Mouse (Mus musculus) hindbrain, postnatal 0 days (tissue): ENCODE results near the gene Tmem104. TPM values are rescaled to one million over a fixed set of nuclear protein-coding genes. Genes with fewer than 3 reads are reported as not detected.

ENCODE experiments used
- ATAC-seq: fragments of 200-750 bp; cut with Nextera tagmentation; 2 replicates; pipeline ENCODE4 v1.8.0; 2017; ENCODE audit warnings: mild to moderate bottlenecking, moderate TSS enrichment, moderate library complexity
- DNase-seq: peaks from one replicate; pipeline ENCODE4 v3.0.0-alpha.2; 2015; ENCODE audit warnings: low spot score
- H3K27ac ChIP-seq: fragments of 300-500 bp; sonication (generic); 2 replicates; pipeline ENCODE4 v1.5.1; 2014; ENCODE audit warnings: mild to moderate bottlenecking
- H3K27me3 ChIP-seq: fragments of 300-500 bp; sonication (generic); 2 replicates; pipeline ENCODE4 v1.6.1; 2014; ENCODE audit warnings: low read length, mixed read lengths; ENCODE audit not compliant: insufficient read depth
- H3K36me3 ChIP-seq: fragments of 300-500 bp; sonication (generic); 2 replicates; pipeline ENCODE4 v1.6.1; 2014; ENCODE audit warnings: low read length, mixed read lengths; ENCODE audit not compliant: insufficient read depth
- H3K4me1 ChIP-seq: fragments of 300-500 bp; sonication (generic); 2 replicates; pipeline ENCODE4 v1.6.1; 2014; ENCODE audit warnings: antibody characterized with exemption, low read length, mixed read lengths; ENCODE audit not compliant: insufficient read depth
- H3K4me2 ChIP-seq: fragments of 300-500 bp; sonication (generic); 2 replicates; pipeline ENCODE4 v1.6.1; 2014; ENCODE audit warnings: low read depth, mild to moderate bottlenecking, low read length, moderate library complexity, mixed read lengths
- H3K4me3 ChIP-seq: fragments of 300-500 bp; sonication (generic); 2 replicates; pipeline ENCODE4 v1.5.1; 2014; ENCODE audit warnings: low read length
- H3K9ac ChIP-seq: fragments of 300-500 bp; sonication (generic); replicated peaks from 2 replicates; pipeline ENCODE4 v1.6.1; 2014; ENCODE audit warnings: mild to moderate bottlenecking, low read length, moderate library complexity, mixed read lengths
- H3K9me3 ChIP-seq: fragments of 300-500 bp; sonication (generic); 2 replicates; pipeline ENCODE4 v1.6.1; 2016; ENCODE audit warnings: low read length, mixed read lengths
- CTCF ChIP-seq: IDR thresholded peaks from 2 replicates; pipeline ENCODE4 v1.5.1; 2016; ENCODE audit warnings: antibody characterized with exemption, control low read depth, low read depth
- WGBS: fragments of 180-500 bp; shearing (Covaris S2); extraction: QIAGEN DNeasy Blood & Tissue Kit; methylation state at CpG from one replicate; pipeline ENCODE4 v1.1.7; 2014; 5-methylcytosine and 5-hydroxymethylcytosine counted together
- polyA plus RNA-seq: library from polyadenylated mRNA; unstranded; fragments of >200 nt; fragmentation: Nextera tagmentation; extraction: Ambion mirVana; gene quantifications from 2 replicates; pipeline ENCODE4 v1.2.1, GENCODE M21; 2015
- total RNA-seq: library from RNA; depleted of rRNA; stranded (reverse); fragments of >200 nt; gene quantifications from 2 replicates; pipeline ENCODE4 v1.2.3, GENCODE M21; 2014

The Tmem104 gene
- total and polyA plus RNA-seq, 2 experiments from 2014 or later, result 11.1 to 13.5 TPM

GRCm38 (mm10) chr11:115270148-115270861 lies 83.0 kb downstream of the Tmem104 start:
- peaks cover 11% of the 10 kb centered on the region; the same call in 1 of the 2 replicates for H3K4me1 ChIP-seq
- peak; percentile 97 for TF ChIP-seq CTCF
- peaks cover 13% of the 10 kb centered on the region for H3K36me3 ChIP-seq
- H3K9ac ChIP-seq, result no peak overlapping the region
- no peaks in the 10 kb centered on the region for H3K9me3 ChIP-seq
- ATAC-seq (peak; percentile 47; the same call in 1 of the 2 replicates), DNase-seq (peak; percentile 91)
- no peak overlapping the region for H3K27ac ChIP-seq
- H3K4me3 ChIP-seq, result no peak overlapping the region
- H3K4me2 ChIP-seq, result no peak overlapping the region
- peaks cover 39% of the 10 kb centered on the region for H3K27me3 ChIP-seq
- 29% methylated on average over 19 of the region's 19 CpGs for WGBS

- no peak overlapping the region for H3K4me2 ChIP-seq
- H3K36me3 ChIP-seq, result peaks cover 13% of the 10 kb centered on the region
Observed at GRCm38 (mm10) chr11:115271052-115271451, 83.8 kb downstream of the Tmem104 start.

GRCm38 (mm10) chr11:115271481-115271880 lies 84.2 kb downstream of the Tmem104 start:
- no peak for TF ChIP-seq CTCF
- H3K9ac ChIP-seq, result no peak overlapping the region

More at GRCm38 (mm10) chr11:115271052-115271451, 83.8 kb downstream of the Tmem104 start:
- 79% methylated on average over 9 of the region's 9 CpGs for WGBS
- ATAC-seq, result no peak
- Histone ChIP-seq H3K4me3 (no peak overlapping the region), H3K4me1 (peaks cover 18% of the 10 kb centered on the region; the same call in 1 of the 2 replicates), H3K9me3 (no peaks in the 10 kb centered on the region), H3K27me3 (peaks cover 32% of the 10 kb centered on the region), H3K27ac (no peak overlapping the region), H3K9ac (no peak overlapping the region)
- TF ChIP-seq CTCF, result no peak
- no peak for DNase-seq

GRCm38 (mm10) chr11:115272894-115273498 lies 85.7 kb downstream of the Tmem104 start:
- H3K27ac ChIP-seq, result no peak overlapping the region
- WGBS, result 64% methylated on average over 10 of the region's 10 CpGs
- H3K4me1 ChIP-seq, result peaks cover 10% of the 10 kb centered on the region
- H3K4me3 ChIP-seq, result no peak overlapping the region
- ATAC-seq (no peak), DNase-seq (no peak)
- peaks cover 13% of the 10 kb centered on the region for H3K36me3 ChIP-seq
- H3K4me2 ChIP-seq, result no peak overlapping the region
- H3K9me3 ChIP-seq, result no peaks in the 10 kb centered on the region
- no peak for TF ChIP-seq CTCF
- H3K9ac ChIP-seq, result no peak overlapping the region
- H3K27me3 ChIP-seq, result peaks cover 12% of the 10 kb centered on the region

More at GRCm38 (mm10) chr11:115271481-115271880, 84.2 kb downstream of the Tmem104 start:
- Histone ChIP-seq H3K27ac (no peak overlapping the region), H3K9me3 (no peaks in the 10 kb centered on the region), H3K4me1 (peaks cover 17% of the 10 kb centered on the region; the same call in 1 of the 2 replicates), H3K4me3 (no peak overlapping the region), H3K4me2 (no peak overlapping the region), H3K36me3 (peaks cover 13% of the 10 kb centered on the region), H3K27me3 (peaks cover 28% of the 10 kb centered on the region)
- no peak for DNase-seq
- 70% methylated on average over 10 of the region's 10 CpGs for WGBS
- no peak for ATAC-seq

GRCm38 (mm10) chr11:115273735-115274134 lies 86.4 kb downstream of the Tmem104 start:
- Histone ChIP-seq H3K4me1 (peaks cover 10% of the 10 kb centered on the region), H3K27me3 (peaks cover 5% of the 10 kb centered on the region; the same call in 1 of the 2 replicates), H3K4me3 (no peak overlapping the region), H3K9me3 (no peaks in the 10 kb centered on the region), H3K9ac (no peak overlapping the region), H3K27ac (no peak overlapping the region), H3K4me2 (no peak overlapping the region), H3K36me3 (peaks cover 6% of the 10 kb centered on the region)
- ATAC-seq, result no peak
- DNase-seq, result no peak
- no peak for TF ChIP-seq CTCF
- WGBS, result 70% methylated on average over 7 of the region's 7 CpGs

GRCm38 (mm10) chr11:115274178-115274577 lies 86.9 kb downstream of the Tmem104 start:
- Histone ChIP-seq H3K27ac (no peak overlapping the region), H3K4me1 (peaks cover 10% of the 10 kb centered on the region), H3K9ac (no peak overlapping the region), H3K36me3 (peaks cover 3% of the 10 kb centered on the region), H3K4me3 (no peak overlapping the region), H3K9me3 (no peaks in the 10 kb centered on the region), H3K27me3 (peaks cover 2% of the 10 kb centered on the region; the same call in 1 of the 2 replicates), H3K4me2 (no peak overlapping the region)
- ATAC-seq (no peak), DNase-seq (no peak)
- no peak for TF ChIP-seq CTCF
- WGBS, result 89% methylated on average over 7 of the region's 7 CpGs
